Mouse (Mus musculus): ENCODE results near the gene Zscan20. TPM values are rescaled to one million over a fixed set of nuclear protein-coding genes. Genes with fewer than 3 reads are reported as not detected.
"Not testable (repeated sequence)": the region's sequence is repeated elsewhere in the genome, so short reads cannot be mapped to it uniquely, and the experiment has no call there.

Gene Zscan20
- total RNA-seq, 2 experiments from 2014 or later = 2.9 to 3.0 TPM

GRCm38 (mm10) chr4:128617363-128618120, 7.6 kb upstream of the Zscan20 start:
- peak; percentile 36 for ATAC-seq (ENCODE audit: poor library complexity, severe bottlenecking)

- ATAC-seq (ENCODE audit: poor library complexity, severe bottlenecking) = peak; percentile 36
These were observed 5.9 kb upstream of the Zscan20 start for GRCm38 (mm10) chr4:128615761-128616160.

GRCm38 (mm10) chr4:128613326-128613725, 3.4 kb upstream of the Zscan20 start:
- no peak for ATAC-seq (ENCODE audit: poor library complexity, severe bottlenecking)

- ATAC-seq (ENCODE audit: poor library complexity, severe bottlenecking) = not testable (repeated sequence)
These were observed 1.8 kb upstream of the Zscan20 start for GRCm38 (mm10) chr4:128611726-128612125.

GRCm38 (mm10) chr4:128610706-128611105, 808 bp upstream of the Zscan20 start:
- no peak for ATAC-seq (ENCODE audit: poor library complexity, severe bottlenecking)

GRCm38 (mm10) chr4:128609276-128609924, 498 bp downstream of the Zscan20 start:
- ATAC-seq (ENCODE audit: poor library complexity, severe bottlenecking) = no peak

- ATAC-seq (ENCODE audit: poor library complexity, severe bottlenecking) = no peak
These were observed 2.2 kb downstream of the Zscan20 start for GRCm38 (mm10) chr4:128607661-128608060.

GRCm38 (mm10) chr4:128606586-128606985, 3.3 kb downstream of the Zscan20 start:
- ATAC-seq (ENCODE audit: poor library complexity, severe bottlenecking) = no peak

- ATAC-seq (ENCODE audit: poor library complexity, severe bottlenecking) = no peak
These were observed 11.9 kb downstream of the Zscan20 start for GRCm38 (mm10) chr4:128597801-128598560.

- peak; percentile 70 for ATAC-seq (ENCODE audit: poor library complexity, severe bottlenecking)
These were observed 15.8 kb downstream of the Zscan20 start for GRCm38 (mm10) chr4:128594062-128594461.

- ATAC-seq (ENCODE audit: poor library complexity, severe bottlenecking) = no peak
These were observed 16.6 kb downstream of the Zscan20 start for GRCm38 (mm10) chr4:128593286-128593685.

- ATAC-seq (ENCODE audit: poor library complexity, severe bottlenecking) = no peak
These were observed 30.7 kb downstream of the Zscan20 start for GRCm38 (mm10) chr4:128579182-128579581.

GRCm38 (mm10) chr4:128575811-128576210, 34.1 kb downstream of the Zscan20 start:
- ATAC-seq (ENCODE audit: poor library complexity, severe bottlenecking) = no peak

GRCm38 (mm10) chr4:128560327-128560726, 49.6 kb downstream of the Zscan20 start:
- ATAC-seq (ENCODE audit: poor library complexity, severe bottlenecking) = no peak

GRCm38 (mm10) chr4:128554198-128554597, 55.7 kb downstream of the Zscan20 start:
- ATAC-seq (ENCODE audit: poor library complexity, severe bottlenecking) = no peak

- no peak for ATAC-seq (ENCODE audit: poor library complexity, severe bottlenecking)
These were observed 59.1 kb downstream of the Zscan20 start for GRCm38 (mm10) chr4:128550756-128551155.

- not testable (repeated sequence) for ATAC-seq (ENCODE audit: poor library complexity, severe bottlenecking)
These were observed 65.9 kb downstream of the Zscan20 start for GRCm38 (mm10) chr4:128543956-128544486.

- ATAC-seq (ENCODE audit: poor library complexity, severe bottlenecking) = no peak
These were observed 66.5 kb downstream of the Zscan20 start for GRCm38 (mm10) chr4:128543378-128543777.

Measured in megakaryocyte, adult 5-6 weeks (primary cell).